Mouse (Mus musculus) lung, embryonic 14.5 days (tissue): Measurements from ENCODE around the gene Tmem217. TPM values are rescaled to one million over a fixed set of nuclear protein-coding genes. Genes with fewer than 3 reads are reported as not detected.

Experiments
- ATAC-seq: fragments of 200-750 bp; cut with Nextera tagmentation; 2 replicates; pipeline ENCODE4 v1.8.0; 2017; ENCODE audit warnings: mild to moderate bottlenecking, moderate TSS enrichment, moderate library complexity; ENCODE audit not compliant: insufficient read depth
- DNase-seq: peaks from one replicate; pipeline ENCODE4 v3.0.0-alpha.2; 2015
- H3K27ac ChIP-seq: fragments of 300-500 bp; sonication (generic); 2 replicates; pipeline ENCODE4 v1.5.1; 2014; ENCODE audit warnings: low read depth, mild to moderate bottlenecking, moderate library complexity
- H3K27me3 ChIP-seq: fragments of 300-500 bp; sonication (generic); 2 replicates; pipeline ENCODE4 v1.6.1; 2014; ENCODE audit warnings: low read length, control low read depth; ENCODE audit not compliant: insufficient read depth
- H3K36me3 ChIP-seq: fragments of 300-500 bp; sonication (generic); 2 replicates; pipeline ENCODE4 v1.6.1; 2014; ENCODE audit warnings: control low read depth; ENCODE audit not compliant: insufficient read depth
- H3K4me1 ChIP-seq: fragments of 300-500 bp; sonication (generic); 2 replicates; pipeline ENCODE4 v1.6.1; 2014; ENCODE audit warnings: antibody characterized with exemption, control low read depth; ENCODE audit not compliant: insufficient read depth
- H3K4me2 ChIP-seq: fragments of 300-500 bp; sonication (generic); 2 replicates; pipeline ENCODE4 v1.6.1; 2014; ENCODE audit warnings: mild to moderate bottlenecking
- H3K4me3 ChIP-seq: fragments of 300-500 bp; sonication (generic); 2 replicates; pipeline ENCODE4 v1.5.1; 2014; ENCODE audit warnings: low read depth, low read length
- H3K9ac ChIP-seq: fragments of 300-500 bp; sonication (generic); 2 replicates; pipeline ENCODE4 v1.6.1; 2014
- H3K9me3 ChIP-seq: fragments of 300-500 bp; sonication (generic); 2 replicates; pipeline ENCODE4 v1.6.1; 2016; ENCODE audit warnings: low read depth, low read length, control low read depth
- CTCF ChIP-seq: IDR thresholded peaks from 2 replicates; pipeline ENCODE4 v1.5.1; 2016; ENCODE audit warnings: antibody characterized with exemption, low read depth
- WGBS: fragments of 180-500 bp; shearing (Covaris S2); extraction: QIAGEN DNeasy Blood & Tissue Kit; methylation state at CpG from one replicate; pipeline ENCODE4 v1.1.7; 2014; 5-methylcytosine and 5-hydroxymethylcytosine counted together
- microRNA-seq: library from miRNA; unstranded; fragments of <30 nt; microRNA quantifications from one replicate; pipeline ENCODE4, GENCODE M21; 2016; ENCODE audit warnings: borderline number of aligned reads
- polyA plus RNA-seq: library from polyadenylated mRNA; unstranded; fragments of >200 nt; fragmentation: Nextera tagmentation; extraction: Ambion mirVana; gene quantifications from 2 replicates; pipeline ENCODE4 v1.2.1, GENCODE M21; 2014

The Tmem217 gene
- polyA plus RNA-seq, 1 experiment from 2014 or later = 0.46 TPM

- H3K27ac ChIP-seq = no peak overlapping the region
- H3K36me3 ChIP-seq = no peaks in the 10 kb centered on the region
- no peak overlapping the region for H3K4me2 ChIP-seq
- no peak overlapping the region for H3K4me3 ChIP-seq
- ATAC-seq (no peak), DNase-seq (no peak)
- no peaks in the 10 kb centered on the region for H3K27me3 ChIP-seq
- H3K9me3 ChIP-seq = no peaks in the 10 kb centered on the region
- no peaks in the 10 kb centered on the region for H3K4me1 ChIP-seq
- no peak overlapping the region for H3K9ac ChIP-seq
- TF ChIP-seq CTCF = no peak
- 76% methylated on average over 4 of the region's 4 CpGs for WGBS
Measured at GRCm38 (mm10) chr17:29476461-29476860, 75.7 kb downstream of the Tmem217 start.

Small RNA genes lying within 50 kb of the gene (microRNA-seq; reads per million reads assigned to microRNA genes)
- gene Mir7667 = not detected

Other genes starting within 250 kb of the Tmem217 start
- gene Pi16, start 234.7 kb downstream of the Tmem217 start, polyA plus RNA-seq = 0.14 TPM in 2 replicates
- gene Mtch1, start 204.5 kb downstream of the Tmem217 start, polyA plus RNA-seq = 381 and 395 TPM in 2 replicates
- 15.7 and 19.2 TPM in 2 replicates for gene Fgd2, start 191.5 kb downstream of the Tmem217 start, polyA plus RNA-seq
- gene Pim1, start 61.6 kb downstream of the Tmem217 start, polyA plus RNA-seq = 14.1 and 16.0 TPM in 2 replicates
- not detected in 2 replicates for gene Gm17657, start 2.7 kb downstream of the Tmem217 start, polyA plus RNA-seq
- 17.4 TPM in 2 replicates for gene Tbc1d22b, start 2.6 kb downstream of the Tmem217 start, polyA plus RNA-seq
- 68.8 and 72.1 TPM in 2 replicates for gene Rnf8, start 62.4 kb upstream of the Tmem217 start, polyA plus RNA-seq
- 3.0 and 3.4 TPM in 2 replicates for gene Gm28043, start 62.5 kb upstream of the Tmem217 start, polyA plus RNA-seq
- gene Cmtr1, start 108.2 kb upstream of the Tmem217 start, polyA plus RNA-seq = 112 and 114 TPM in 2 replicates
- gene Ccdc167, start 164.7 kb upstream of the Tmem217 start, polyA plus RNA-seq = 18.2 and 18.4 TPM in 2 replicates